Mouse (Mus musculus) lung, adult 18-20 months (tissue): Measurements from ENCODE around the gene Tsg101.
"Not testable (repeated sequence)": the region's sequence is repeated elsewhere in the genome, so short reads cannot be mapped to it uniquely, and the experiment has no call there.

Experiments
- DNase-seq, 2 experiments: peaks; one replicate each; pipeline ENCODE4 v3.0.0; 2022; ENCODE audit warnings: mixed read lengths in 2 of 2

Gene Tsg101

GRCm38 (mm10) chr7:46919551-46920176 lies at the start of gene Tsg101:
Gene Tsg101, minus strand, starts transcription at chr7:46919969.
- peak; percentile 91 to 93 for DNase-seq

GRCm38 (mm10) chr7:46964070-46964469 lies 44.3 kb upstream of the Tsg101 start:
- DNase-seq: no peak

- DNase-seq: peak; percentile 57 to 72
These were observed 43.2 kb upstream of the Tsg101 start for GRCm38 (mm10) chr7:46962806-46963618.

- peak in 1 of 2 experiments; percentile 7 for DNase-seq
These were observed 42.4 kb upstream of the Tsg101 start for GRCm38 (mm10) chr7:46962132-46962531.

- DNase-seq: no peak
These were observed 41.2 kb upstream of the Tsg101 start for GRCm38 (mm10) chr7:46960991-46961390.

- DNase-seq: no peak
These were observed 39.1 kb upstream of the Tsg101 start for GRCm38 (mm10) chr7:46958853-46959252.

- peak; percentile 95 to 97 for DNase-seq
These were observed 38.3 kb upstream of the Tsg101 start, which contains the start of gene Uevld for GRCm38 (mm10) chr7:46957831-46958691. Gene Uevld, minus strand, starts transcription at chr7:46958527.

GRCm38 (mm10) chr7:46935847-46936246 lies 16.1 kb upstream of the Tsg101 start:
- DNase-seq: peak in 1 of 2 experiments; percentile 18

GRCm38 (mm10) chr7:46934788-46935187 lies 15.0 kb upstream of the Tsg101 start:
- no peak for DNase-seq

GRCm38 (mm10) chr7:46931370-46931769 lies 11.6 kb upstream of the Tsg101 start:
- no peak for DNase-seq

GRCm38 (mm10) chr7:46928291-46928690 lies 8.5 kb upstream of the Tsg101 start:
- no peak for DNase-seq

GRCm38 (mm10) chr7:46922075-46922474 lies 2.3 kb upstream of the Tsg101 start:
- DNase-seq: no peak

GRCm38 (mm10) chr7:46918678-46919371 lies 944 bp downstream of the Tsg101 start:
- no peak for DNase-seq

- DNase-seq: no peak
These were observed 3.4 kb downstream of the Tsg101 start for GRCm38 (mm10) chr7:46916376-46916775.

GRCm38 (mm10) chr7:46911250-46911649 lies 8.5 kb downstream of the Tsg101 start:
- DNase-seq: no peak

- no peak for DNase-seq
These were observed 20.4 kb downstream of the Tsg101 start for GRCm38 (mm10) chr7:46899343-46899742.

GRCm38 (mm10) chr7:46895511-46895910 lies 24.3 kb downstream of the Tsg101 start:
- DNase-seq: no peak

- DNase-seq: no peak
These were observed 36.5 kb downstream of the Tsg101 start for GRCm38 (mm10) chr7:46883304-46883703.

GRCm38 (mm10) chr7:46881941-46882340 lies 37.8 kb downstream of the Tsg101 start:
- DNase-seq: not testable (repeated sequence)

- DNase-seq: no peak
These were observed 38.8 kb downstream of the Tsg101 start for GRCm38 (mm10) chr7:46880992-46881391.

GRCm38 (mm10) chr7:46879851-46880250 lies 39.9 kb downstream of the Tsg101 start:
- no peak for DNase-seq

- no peak for DNase-seq
These were observed 42.5 kb downstream of the Tsg101 start for GRCm38 (mm10) chr7:46877255-46877654.
